Mouse (Mus musculus) midbrain, embryonic 16.5 days (tissue): ENCODE measurements around the gene Gm11214. TPM values are rescaled to one million over a fixed set of nuclear protein-coding genes. Genes with fewer than 3 reads are reported as not detected.

Source experiments
- ATAC-seq: fragments of 200-750 bp; cut with Nextera tagmentation; 2 replicates; pipeline ENCODE4 v1.8.0; 2017; ENCODE audit warnings: moderate TSS enrichment
- H3K27ac ChIP-seq: fragments of 300-500 bp; sonication (generic); 2 replicates; pipeline ENCODE4 v1.5.1; 2014; ENCODE audit warnings: mild to moderate bottlenecking, low read length, mixed read lengths
- H3K27me3 ChIP-seq: fragments of 300-500 bp; sonication (generic); 2 replicates; pipeline ENCODE4 v1.6.1; 2014; ENCODE audit warnings: low read depth, low read length, mixed read lengths; ENCODE audit not compliant: control insufficient read depth, insufficient read depth
- H3K36me3 ChIP-seq: fragments of 300-500 bp; sonication (generic); 2 replicates; pipeline ENCODE4 v1.6.1; 2014; ENCODE audit warnings: mild to moderate bottlenecking, low read length, moderate library complexity, mixed read lengths; ENCODE audit not compliant: control insufficient read depth, insufficient read depth
- H3K4me1 ChIP-seq: fragments of 300-500 bp; sonication (generic); 2 replicates; pipeline ENCODE4 v1.6.1; 2014; ENCODE audit warnings: mild to moderate bottlenecking, low read length, mixed read lengths; ENCODE audit not compliant: control insufficient read depth, insufficient read depth
- H3K4me2 ChIP-seq: fragments of 300-500 bp; sonication (generic); 2 replicates; pipeline ENCODE4 v1.6.1; 2014; ENCODE audit warnings: mild to moderate bottlenecking, low read length, mixed read lengths
- H3K4me3 ChIP-seq: fragments of 300-500 bp; sonication (generic); 2 replicates; pipeline ENCODE4 v1.5.1; 2014; ENCODE audit warnings: low read depth, mild to moderate bottlenecking, low read length, moderate library complexity, mixed read lengths
- H3K9ac ChIP-seq: fragments of 300-500 bp; sonication (generic); 2 replicates; pipeline ENCODE4 v1.6.1; 2014; ENCODE audit warnings: low read depth, low read length, mixed read lengths
- H3K9me3 ChIP-seq: fragments of 300-500 bp; sonication (generic); replicated peaks from 2 replicates; pipeline ENCODE4 v1.6.1; 2014; ENCODE audit warnings: mild to moderate bottlenecking, low read length, mixed read lengths; ENCODE audit not compliant: control insufficient read depth, poor library complexity, severe bottlenecking
- WGBS: fragments of 180-500 bp; shearing (Covaris S2); extraction: QIAGEN DNeasy Blood & Tissue Kit; methylation state at CpG from one replicate; pipeline ENCODE4 v1.1.7; 2014; 5-methylcytosine and 5-hydroxymethylcytosine counted together
- polyA plus RNA-seq: library from polyadenylated mRNA; unstranded; fragments of >200 nt; fragmentation: Nextera tagmentation; extraction: Ambion mirVana; gene quantifications from 2 replicates; pipeline ENCODE4 v1.2.1, GENCODE M21; 2015

Gm11214 gene
- polyA plus RNA-seq, 1 experiment from 2014 or later: not detected

- 43% methylated on average over 3 of the region's 3 CpGs for WGBS
- H3K4me3 ChIP-seq: no peak overlapping the region
- H3K9ac ChIP-seq: no peak overlapping the region
- H3K4me2 ChIP-seq: no peak overlapping the region
- H3K27me3 ChIP-seq: no peaks in the 10 kb centered on the region
- no peak overlapping the region for H3K27ac ChIP-seq
- no peak for ATAC-seq
- H3K36me3 ChIP-seq: no peaks in the 10 kb centered on the region
- H3K4me1 ChIP-seq: no peaks in the 10 kb centered on the region
- no peaks in the 10 kb centered on the region for H3K9me3 ChIP-seq
These were observed 18.4 kb upstream of the Gm11214 start for GRCm38 (mm10) chr4:63681557-63681956.

- Histone ChIP-seq H3K27ac (no peak overlapping the region), H3K4me3 (no peak overlapping the region), H3K4me2 (no peak overlapping the region), H3K36me3 (no peaks in the 10 kb centered on the region), H3K4me1 (no peaks in the 10 kb centered on the region), H3K9ac (no peak overlapping the region), H3K27me3 (no peaks in the 10 kb centered on the region), H3K9me3 (no peaks in the 10 kb centered on the region)
- no peak for ATAC-seq
- 66% methylated on average over 2 of the region's 2 CpGs for WGBS
These were observed 11.9 kb upstream of the Gm11214 start for GRCm38 (mm10) chr4:63675128-63675527.

- WGBS: 82% methylated on average over 4 of the region's 4 CpGs
- H3K27ac ChIP-seq: no peak overlapping the region
- ATAC-seq: no peak
These were observed 5.1 kb upstream of the Gm11214 start for GRCm38 (mm10) chr4:63668255-63668654.

GRCm38 (mm10) chr4:63665738-63666137 lies 2.6 kb upstream of the Gm11214 start:
- no peak overlapping the region for H3K27ac ChIP-seq
- H3K4me3 ChIP-seq: no peak overlapping the region
- H3K9me3 ChIP-seq: 0 out of 2 replicates have a peak, but pooled peaks cover 2% of the 10 kb centered on the region
- H3K4me1 ChIP-seq: no peaks in the 10 kb centered on the region
- no peak for ATAC-seq
- H3K27me3 ChIP-seq: no peaks in the 10 kb centered on the region
- no peak overlapping the region for H3K9ac ChIP-seq
- 63% methylated on average over 7 of the region's 7 CpGs for WGBS
- no peak overlapping the region for H3K4me2 ChIP-seq
- no peaks in the 10 kb centered on the region for H3K36me3 ChIP-seq

More at GRCm38 (mm10) chr4:63668255-63668654, 5.1 kb upstream of the Gm11214 start:
- no peaks in the 10 kb centered on the region for H3K27me3 ChIP-seq
- no peaks in the 10 kb centered on the region for H3K4me1 ChIP-seq
- H3K9ac ChIP-seq: no peak overlapping the region
- no peak overlapping the region for H3K4me2 ChIP-seq
- no peaks in the 10 kb centered on the region for H3K36me3 ChIP-seq
- H3K9me3 ChIP-seq: 0 out of 2 replicates have a peak, but pooled peaks cover 2% of the 10 kb centered on the region
- no peak overlapping the region for H3K4me3 ChIP-seq

- Histone ChIP-seq H3K27me3 (no peaks in the 10 kb centered on the region), H3K9ac (no peak overlapping the region), H3K27ac (no peak overlapping the region), H3K4me2 (no peak overlapping the region), H3K4me1 (no peaks in the 10 kb centered on the region), H3K36me3 (no peaks in the 10 kb centered on the region), H3K9me3 (no peaks in the 10 kb centered on the region), H3K4me3 (no peak overlapping the region)
- no peak for ATAC-seq
- 41% methylated on average over 1 of the region's 1 CpGs for WGBS
These were observed 1.3 kb downstream of the Gm11214 start for GRCm38 (mm10) chr4:63661857-63662256.

DNA sequence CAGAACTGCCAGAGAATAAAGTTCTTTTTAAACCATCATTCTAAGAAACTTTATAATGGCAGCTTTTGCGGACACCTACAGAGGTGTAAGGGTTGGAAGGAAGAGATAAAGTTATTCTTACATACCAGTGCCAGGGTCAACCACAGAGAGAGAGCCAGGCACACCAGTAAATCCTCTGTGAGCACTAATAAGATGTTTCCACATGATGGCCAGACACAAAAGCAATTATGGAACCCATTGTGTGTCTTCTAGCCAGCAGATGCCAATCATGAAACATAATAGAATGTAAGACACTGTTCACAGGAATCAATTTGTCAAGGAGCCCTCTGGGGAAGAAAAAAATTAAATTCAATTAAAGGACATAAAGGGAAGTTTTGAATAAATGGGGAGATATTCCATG lies 1.8 kb downstream of the Gm11214 start:
- Histone ChIP-seq H3K27me3 (no peaks in the 10 kb centered on the region), H3K4me1 (no peaks in the 10 kb centered on the region), H3K27ac (no peak overlapping the region), H3K4me3 (no peak overlapping the region), H3K4me2 (no peak overlapping the region), H3K9me3 (no peaks in the 10 kb centered on the region), H3K9ac (no peak overlapping the region), H3K36me3 (no peaks in the 10 kb centered on the region)
- 0 out of 2 replicates have a peak, but pooled peaks have one; percentile 42 for ATAC-seq
- 33% methylated on average over 1 of the region's 1 CpGs for WGBS

DNA sequence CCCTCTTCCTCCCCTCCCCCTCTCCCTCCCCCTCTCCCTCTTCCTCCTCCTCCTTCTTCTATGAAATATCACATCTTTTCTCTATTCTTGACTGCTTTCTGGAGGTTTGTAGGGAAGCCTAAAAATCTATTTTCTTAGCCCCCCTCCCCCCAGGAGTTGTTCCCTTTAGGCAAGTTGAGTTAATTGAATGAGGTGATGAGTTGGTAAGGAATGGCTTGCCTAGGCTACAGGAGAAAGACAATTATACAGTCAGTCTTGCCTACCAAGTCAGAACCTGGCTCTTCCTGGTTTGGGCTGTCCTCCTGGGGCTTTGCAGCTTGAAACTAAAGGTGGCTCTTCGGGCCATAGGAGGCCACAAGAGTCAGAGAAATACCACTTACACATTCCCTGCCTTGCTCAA lies 3.4 kb downstream of the Gm11214 start:
- ATAC-seq: no peak
- Histone ChIP-seq H3K36me3 (no peaks in the 10 kb centered on the region), H3K9me3 (no peaks in the 10 kb centered on the region), H3K4me3 (no peak overlapping the region), H3K27me3 (no peaks in the 10 kb centered on the region), H3K4me1 (no peaks in the 10 kb centered on the region), H3K27ac (no peak overlapping the region), H3K9ac (no peak overlapping the region), H3K4me2 (no peak overlapping the region)
- WGBS: 76% methylated on average over 1 of the region's 1 CpGs

DNA sequence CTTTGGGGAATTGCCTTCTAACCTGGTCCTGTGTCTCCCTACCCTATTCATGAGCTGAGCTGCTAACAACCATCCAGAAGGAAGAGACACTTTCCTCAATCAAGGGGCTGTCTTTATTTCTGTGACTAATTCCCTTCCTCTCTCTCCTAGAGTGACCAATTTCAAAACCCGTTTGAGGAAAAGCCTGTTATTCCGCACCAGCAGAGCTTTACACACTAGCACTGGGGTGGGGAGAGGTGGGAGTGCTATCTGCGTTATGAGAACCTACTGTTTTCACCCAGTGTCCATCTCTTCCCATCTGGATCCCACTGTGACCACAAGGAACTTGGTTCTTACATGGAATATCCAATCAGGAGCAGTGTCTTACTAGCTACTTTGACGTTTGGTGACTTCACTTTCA lies 4.1 kb downstream of the Gm11214 start:
- Histone ChIP-seq H3K36me3 (no peaks in the 10 kb centered on the region), H3K4me2 (no peak overlapping the region), H3K27ac (no peak overlapping the region), H3K9me3 (no peaks in the 10 kb centered on the region), H3K4me3 (no peak overlapping the region), H3K27me3 (no peaks in the 10 kb centered on the region), H3K9ac (no peak overlapping the region), H3K4me1 (no peaks in the 10 kb centered on the region)
- WGBS: 15% methylated on average over 4 of the region's 4 CpGs
- no peak for ATAC-seq

DNA sequence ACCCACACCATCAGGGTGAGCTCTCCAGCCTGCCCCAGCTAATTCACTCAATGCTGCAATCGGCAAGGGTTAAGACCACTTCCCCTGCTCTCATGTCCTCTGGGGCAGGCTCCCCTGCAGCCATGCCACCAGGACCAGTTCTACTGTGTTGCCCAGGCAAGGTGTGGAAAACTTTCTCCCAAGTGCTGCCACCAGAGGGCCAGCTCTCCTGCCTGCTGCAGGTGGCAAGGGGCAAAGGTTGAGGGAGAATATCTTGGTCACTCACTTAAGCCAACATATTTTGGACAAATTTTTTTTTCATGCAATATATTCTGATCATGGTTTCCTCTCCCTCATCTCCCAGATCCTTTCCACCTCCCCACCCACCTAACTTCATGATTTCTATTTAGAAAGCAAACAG lies 8.8 kb downstream of the Gm11214 start:
- Histone ChIP-seq H3K9me3 (no peaks in the 10 kb centered on the region), H3K36me3 (no peaks in the 10 kb centered on the region), H3K4me2 (no peak overlapping the region), H3K4me3 (no peak overlapping the region), H3K4me1 (no peaks in the 10 kb centered on the region), H3K27me3 (no peaks in the 10 kb centered on the region), H3K27ac (no peak overlapping the region), H3K9ac (no peak overlapping the region)
- no peak for ATAC-seq
- 100% methylated on average over 1 of the region's 1 CpGs for WGBS
